Mouse (Mus musculus): ENCODE data around the gene Hs2st1. TPM values are rescaled to one million over a fixed set of nuclear protein-coding genes. Genes with fewer than 3 reads are reported as not detected.

Gene Hs2st1
- polyA plus RNA-seq, 1 experiment, result 0.11 TPM

DNA sequence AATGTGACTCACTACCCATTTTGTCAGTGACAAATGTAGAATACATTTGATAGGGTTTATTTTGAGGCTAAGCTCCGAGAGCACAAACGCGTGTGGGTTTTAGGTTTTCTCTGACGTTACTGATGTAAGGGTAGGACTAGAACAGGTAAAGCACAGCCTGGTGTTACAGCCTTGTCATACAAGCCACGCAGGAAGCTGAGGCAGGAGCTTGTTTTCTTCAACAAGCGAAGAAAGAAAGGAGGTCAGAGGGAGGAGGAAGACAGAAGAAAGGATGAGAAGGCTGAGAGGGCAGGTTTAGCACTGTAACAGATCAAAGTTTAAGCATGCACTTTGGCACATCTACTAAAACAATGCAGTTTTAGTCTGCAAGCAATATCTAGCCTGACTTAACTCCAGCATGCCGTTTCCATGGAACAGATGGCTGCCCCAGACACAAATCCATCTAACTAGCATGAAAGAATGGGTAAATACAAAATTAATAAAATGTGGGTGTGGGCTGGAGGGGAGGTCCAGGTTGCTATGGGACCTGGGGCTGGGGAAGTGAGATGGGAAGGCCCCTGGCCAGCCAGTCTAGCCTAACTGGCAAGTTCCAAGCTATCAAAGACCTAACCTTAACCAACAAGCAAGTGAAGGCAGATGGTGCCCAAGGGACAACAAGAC is 21.7 kb downstream of the Hs2st1 start:
- Histone ChIP-seq H3K27me3 (ENCODE audit: control insufficient read depth) (no peaks in the 10 kb centered on the region), H3K9me3 (ENCODE audit: control insufficient read depth, low read length) (no peaks in the 10 kb centered on the region; the same call in 1 of the 2 replicates), H3K4me3 (replicated peaks) (no peak overlapping the region), H3K36me3 (ENCODE audit: control insufficient read depth) (no peaks in the 10 kb centered on the region), H3K4me1 (ENCODE audit: control insufficient read depth) (peaks cover 10% of the 10 kb centered on the region)
- TF ChIP-seq GATA1 (IDR thresholded peaks at IDR 0.05; ENCODE audit: low read length) (no peak), TAL1 (IDR thresholded peaks at IDR 0.05; ENCODE audit: low read length) (no peak)

DNA sequence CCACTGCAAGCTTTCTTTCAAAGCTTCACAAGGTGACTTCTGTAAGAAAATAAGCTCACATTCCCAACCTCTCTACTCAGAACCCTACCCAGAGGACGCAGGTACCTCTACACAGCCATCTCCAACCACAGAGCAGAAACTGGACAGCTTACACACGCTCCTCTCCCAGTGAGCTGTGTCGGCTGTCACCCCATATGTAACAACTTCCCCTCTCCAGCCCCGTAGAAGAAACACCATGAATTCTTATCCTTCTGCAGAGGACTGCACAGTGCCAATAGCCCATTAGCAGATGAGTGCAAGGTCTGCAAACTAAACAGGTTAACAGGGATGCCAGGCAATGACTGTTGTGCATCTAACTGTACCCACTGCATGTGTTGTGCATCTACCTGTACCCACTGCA is 23.5 kb downstream of the Hs2st1 start:
- TF ChIP-seq TAL1 (IDR thresholded peaks at IDR 0.05; ENCODE audit: low read length) (no peak), GATA1 (IDR thresholded peaks at IDR 0.05; ENCODE audit: low read length) (no peak)
- no peak overlapping the region for H3K4me3 ChIP-seq (replicated peaks)
- peaks cover 8% of the 10 kb centered on the region for H3K4me1 ChIP-seq (ENCODE audit: control insufficient read depth)
- H3K9me3 ChIP-seq (ENCODE audit: control insufficient read depth, low read length), result no peaks in the 10 kb centered on the region; the same call in 1 of the 2 replicates
- no peaks in the 10 kb centered on the region for H3K27me3 ChIP-seq (ENCODE audit: control insufficient read depth)
- no peaks in the 10 kb centered on the region for H3K36me3 ChIP-seq (ENCODE audit: control insufficient read depth)

DNA sequence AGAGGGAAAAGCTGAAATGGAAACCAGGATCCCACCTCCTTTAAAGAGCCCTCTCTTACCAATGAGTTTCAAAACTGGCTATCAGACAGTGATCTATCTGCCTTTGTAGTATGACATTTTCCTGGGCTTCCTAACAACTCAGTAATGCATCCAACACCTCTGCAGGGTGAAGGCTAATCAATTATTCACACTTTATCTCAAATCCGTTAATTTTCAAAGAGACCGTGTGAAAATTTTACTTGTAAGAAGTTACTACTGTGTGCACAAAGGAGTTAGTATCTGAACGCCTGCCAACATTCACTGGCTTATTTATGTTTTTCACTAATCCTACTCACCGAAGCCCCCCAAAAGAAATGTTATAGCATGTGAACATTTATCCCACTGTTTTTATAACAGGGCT is 24.1 kb downstream of the Hs2st1 start:
- peaks cover 6% of the 10 kb centered on the region; the same call in 1 of the 2 replicates for H3K4me1 ChIP-seq (ENCODE audit: control insufficient read depth)
- no peak for TF ChIP-seq TAL1 (IDR thresholded peaks at IDR 0.05; ENCODE audit: low read length)
- no peak for TF ChIP-seq GATA1 (IDR thresholded peaks at IDR 0.05; ENCODE audit: low read length)
- H3K4me3 ChIP-seq (replicated peaks), result no peak overlapping the region
- no peaks in the 10 kb centered on the region for H3K36me3 ChIP-seq (ENCODE audit: control insufficient read depth)
- H3K27me3 ChIP-seq (ENCODE audit: control insufficient read depth), result no peaks in the 10 kb centered on the region
- no peaks in the 10 kb centered on the region; the same call in 1 of the 2 replicates for H3K9me3 ChIP-seq (ENCODE audit: control insufficient read depth, low read length)

DNA sequence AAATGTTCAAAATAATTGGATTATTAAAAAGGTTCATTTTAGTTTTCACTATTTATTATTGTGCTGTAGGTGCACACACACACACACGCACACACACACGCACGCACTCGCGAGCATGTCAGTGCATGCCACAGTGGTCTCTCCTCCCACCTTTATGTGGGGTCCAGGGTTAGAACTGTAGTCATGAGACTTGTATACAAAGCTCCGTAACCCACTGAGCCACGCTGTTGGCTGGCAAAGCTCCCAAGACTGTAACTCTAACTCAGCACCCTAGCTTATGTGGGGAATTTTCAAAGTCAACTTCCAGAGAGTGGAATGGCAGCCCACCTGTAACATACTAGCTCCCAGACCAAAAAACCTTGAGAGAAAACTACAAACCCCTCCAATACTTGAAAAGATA is 24.8 kb downstream of the Hs2st1 start:
- Histone ChIP-seq H3K4me1 (ENCODE audit: control insufficient read depth) (peaks cover 6% of the 10 kb centered on the region; the same call in 1 of the 2 replicates), H3K27me3 (ENCODE audit: control insufficient read depth) (no peaks in the 10 kb centered on the region), H3K36me3 (ENCODE audit: control insufficient read depth) (no peaks in the 10 kb centered on the region), H3K4me3 (replicated peaks) (no peak overlapping the region), H3K9me3 (ENCODE audit: control insufficient read depth, low read length) (no peaks in the 10 kb centered on the region; the same call in 1 of the 2 replicates)
- TF ChIP-seq TAL1 (IDR thresholded peaks at IDR 0.05; ENCODE audit: low read length) (no peak), GATA1 (IDR thresholded peaks at IDR 0.05; ENCODE audit: low read length) (no peak)

DNA sequence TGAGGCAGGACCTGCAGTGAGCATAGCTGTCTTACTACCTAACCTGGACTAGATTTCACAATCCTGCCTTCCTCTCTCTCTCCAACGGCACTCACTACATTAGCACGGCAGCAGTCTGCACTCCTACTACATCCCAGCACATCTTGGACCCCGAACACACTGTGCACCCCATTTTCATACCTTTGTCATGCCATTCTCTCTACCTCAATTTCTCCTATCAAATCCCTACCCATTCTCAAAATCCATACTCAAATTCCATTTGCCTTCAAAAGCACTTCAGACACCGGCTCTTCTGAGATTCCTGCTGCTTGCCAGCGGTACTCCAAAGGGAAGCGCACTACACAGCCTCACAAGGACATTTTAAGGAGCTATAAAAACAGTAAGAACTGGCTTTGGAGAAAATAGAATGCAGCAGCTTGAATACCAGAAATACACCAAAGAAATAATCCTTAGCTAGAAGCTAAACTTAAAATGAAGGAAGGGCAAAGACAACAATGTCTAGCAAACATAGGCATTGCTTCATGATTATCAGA is 28.0 kb downstream of the Hs2st1 start:
- Histone ChIP-seq H3K4me3 (replicated peaks) (no peak overlapping the region), H3K27me3 (ENCODE audit: control insufficient read depth) (no peaks in the 10 kb centered on the region), H3K4me1 (ENCODE audit: control insufficient read depth) (peaks cover 4% of the 10 kb centered on the region), H3K36me3 (ENCODE audit: control insufficient read depth) (no peaks in the 10 kb centered on the region), H3K9me3 (ENCODE audit: control insufficient read depth, low read length) (no peaks in the 10 kb centered on the region)
- TF ChIP-seq TAL1 (IDR thresholded peaks at IDR 0.05; ENCODE audit: low read length) (no peak), GATA1 (IDR thresholded peaks at IDR 0.05; ENCODE audit: low read length) (no peak)

DNA sequence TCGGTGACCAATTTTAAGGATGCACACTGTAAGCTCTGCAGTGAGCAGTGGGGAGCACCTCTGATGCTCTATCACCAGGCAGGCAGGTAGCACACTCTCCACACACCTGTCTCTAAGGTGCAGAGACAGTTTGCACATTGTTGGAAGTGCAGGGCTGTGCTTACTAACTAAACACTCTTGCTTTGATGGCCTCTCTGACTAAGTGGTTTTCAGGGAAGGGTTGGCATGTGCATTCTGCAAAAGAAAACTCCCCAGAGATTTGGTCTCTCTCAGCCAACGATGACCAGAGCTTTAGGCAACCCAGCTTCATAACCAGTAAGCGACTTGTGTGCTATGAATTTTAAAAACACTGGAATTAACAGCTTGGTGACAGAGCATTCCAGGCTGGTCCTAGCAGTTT is 29.2 kb downstream of the Hs2st1 start:
- TF ChIP-seq GATA1 (IDR thresholded peaks at IDR 0.05; ENCODE audit: low read length) (no peak), TAL1 (IDR thresholded peaks at IDR 0.05; ENCODE audit: low read length) (no peak)

DNA sequence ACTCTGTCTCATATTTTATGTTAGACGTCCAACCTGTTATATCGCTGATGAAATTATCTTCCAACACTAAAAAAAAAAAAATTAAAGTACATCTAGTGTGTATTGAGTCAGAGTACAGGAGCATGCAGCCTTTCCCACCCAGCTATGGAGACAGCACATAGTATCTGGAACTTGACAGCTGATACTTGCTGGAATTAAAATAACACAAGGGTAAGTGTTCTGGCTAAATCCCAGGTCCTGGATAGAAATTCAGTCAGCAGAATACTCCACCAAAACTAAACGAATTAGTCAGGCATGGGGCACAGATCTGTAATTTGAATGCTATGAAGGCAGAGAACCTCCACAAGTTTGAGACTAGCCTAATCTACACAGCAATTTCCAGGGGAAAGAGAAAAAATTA is 30.9 kb downstream of the Hs2st1 start:
- peaks cover 4% of the 10 kb centered on the region for H3K4me1 ChIP-seq (ENCODE audit: control insufficient read depth)
- H3K27me3 ChIP-seq (ENCODE audit: control insufficient read depth), result no peaks in the 10 kb centered on the region
- TF ChIP-seq TAL1 (IDR thresholded peaks at IDR 0.05; ENCODE audit: low read length), result no peak
- TF ChIP-seq GATA1 (IDR thresholded peaks at IDR 0.05; ENCODE audit: low read length), result no peak
- H3K9me3 ChIP-seq (ENCODE audit: control insufficient read depth, low read length), result no peaks in the 10 kb centered on the region
- H3K36me3 ChIP-seq (ENCODE audit: control insufficient read depth), result no peaks in the 10 kb centered on the region
- no peak overlapping the region for H3K4me3 ChIP-seq (replicated peaks)

More for the DNA sequence above, 29.2 kb downstream of the Hs2st1 start:
- H3K36me3 ChIP-seq (ENCODE audit: control insufficient read depth), result no peaks in the 10 kb centered on the region
- no peak overlapping the region for H3K4me3 ChIP-seq (replicated peaks)
- H3K4me1 ChIP-seq (ENCODE audit: control insufficient read depth), result peaks cover 4% of the 10 kb centered on the region
- H3K27me3 ChIP-seq (ENCODE audit: control insufficient read depth), result no peaks in the 10 kb centered on the region
- H3K9me3 ChIP-seq (ENCODE audit: control insufficient read depth, low read length), result no peaks in the 10 kb centered on the region

DNA sequence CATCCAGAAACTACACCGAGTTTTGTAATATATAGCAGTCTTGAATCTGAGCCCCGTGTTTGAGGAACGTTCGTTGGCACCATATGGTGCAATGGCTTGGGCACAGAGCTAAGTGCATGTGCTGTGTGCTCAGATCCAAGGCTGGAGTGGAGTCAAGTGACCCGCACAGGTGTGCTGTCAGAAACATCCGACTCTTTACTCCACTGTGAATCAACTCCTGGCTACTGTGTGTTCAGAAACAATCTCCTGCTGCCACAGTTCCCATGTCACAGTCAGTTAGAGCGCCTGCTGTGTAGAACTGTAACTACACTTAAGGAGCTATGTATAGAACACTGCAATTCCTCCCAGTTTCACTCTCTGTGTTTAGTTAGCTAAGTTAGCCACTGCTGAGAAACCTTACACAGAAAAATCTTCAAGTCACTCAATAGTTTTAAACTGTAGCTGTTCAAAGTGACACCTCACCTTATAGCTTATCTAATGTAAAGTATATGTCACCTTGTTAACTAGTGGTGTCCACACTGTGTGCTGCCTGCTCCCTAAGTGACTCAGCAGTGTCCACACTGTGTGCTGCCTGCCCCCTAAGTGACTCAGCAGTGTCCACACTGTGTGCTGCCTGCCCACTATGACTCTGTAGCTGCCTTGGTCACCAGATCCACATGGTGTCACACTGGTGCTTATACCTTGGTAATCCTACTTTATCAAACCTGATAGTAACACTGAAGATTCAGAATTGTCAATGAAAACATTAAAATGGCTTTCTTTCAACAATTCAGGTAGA is 32.7 kb downstream of the Hs2st1 start:
- H3K4me3 ChIP-seq (replicated peaks), result no peak overlapping the region
- no peaks in the 10 kb centered on the region for H3K27me3 ChIP-seq (ENCODE audit: control insufficient read depth)
- H3K9me3 ChIP-seq (ENCODE audit: control insufficient read depth, low read length), result no peaks in the 10 kb centered on the region
- no peaks in the 10 kb centered on the region for H3K36me3 ChIP-seq (ENCODE audit: control insufficient read depth)
- H3K4me1 ChIP-seq (ENCODE audit: control insufficient read depth), result peaks cover 7% of the 10 kb centered on the region
- no peak for TF ChIP-seq TAL1 (IDR thresholded peaks at IDR 0.05; ENCODE audit: low read length)
- no peak for TF ChIP-seq GATA1 (IDR thresholded peaks at IDR 0.05; ENCODE audit: low read length)

DNA sequence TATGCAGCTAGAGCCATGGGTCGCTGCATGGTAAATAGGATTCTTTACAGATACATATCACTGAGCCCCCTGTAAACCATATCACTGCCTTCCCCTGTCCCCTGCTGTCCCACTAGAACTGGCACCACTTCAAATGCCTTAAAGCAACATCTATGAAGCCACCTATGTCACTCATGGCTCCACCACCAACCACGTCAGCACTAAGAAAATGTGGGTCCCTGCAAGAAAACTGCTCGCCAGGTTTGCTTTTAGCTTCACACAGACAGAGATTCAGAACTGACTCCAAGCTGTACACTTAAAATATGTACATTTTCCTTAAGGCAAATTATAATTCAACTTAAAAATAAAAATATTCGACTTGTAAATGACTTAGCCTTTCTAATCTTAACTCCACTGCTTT is 34.9 kb downstream of the Hs2st1 start:
- peaks cover 6% of the 10 kb centered on the region for H3K4me1 ChIP-seq (ENCODE audit: control insufficient read depth)
- TF ChIP-seq TAL1 (IDR thresholded peaks at IDR 0.05; ENCODE audit: low read length), result no peak
- no peaks in the 10 kb centered on the region for H3K36me3 ChIP-seq (ENCODE audit: control insufficient read depth)
- no peaks in the 10 kb centered on the region for H3K27me3 ChIP-seq (ENCODE audit: control insufficient read depth)
- no peaks in the 10 kb centered on the region for H3K9me3 ChIP-seq (ENCODE audit: control insufficient read depth, low read length)
- no peak overlapping the region for H3K4me3 ChIP-seq (replicated peaks)

All from erythroblast, embryonic 14.5 days (primary cell).